Mouse (Mus musculus): ENCODE measurements at regions not wholly inside any gene's neighbourhood (a gene's known extent, or its start where the extent isn't known, plus 50 kb on each side); places are given as distances from the start of the nearest gene placed in this dataset.

GRCm38 (mm10) chr4:70601301-70601700 lies 66.5 kb upstream of the Megf9 start:
- TF ChIP-seq CTCF (IDR thresholded peaks at IDR 0.05; ENCODE audit: low read depth) (peak; percentile 63), EP300 (IDR thresholded peaks at IDR 0.05; ENCODE audit: low read depth) (no peak)
